Mouse (Mus musculus) neural tube, embryonic 14.5 days (tissue): ENCODE measurements around the gene Ccdc137. TPM values are rescaled to one million over a fixed set of nuclear protein-coding genes. Genes with fewer than 3 reads are reported as not detected.
"Not testable (repeated sequence)": the region's sequence is repeated elsewhere in the genome, so short reads cannot be mapped to it uniquely, and the experiment has no call there.

Experiments used
- ATAC-seq: fragments of 200-750 bp; cut with Nextera tagmentation; 2 replicates; pipeline ENCODE4 v1.8.0; 2017; ENCODE audit warnings: low read depth, mild to moderate bottlenecking, moderate TSS enrichment, moderate library complexity
- H3K27ac ChIP-seq: fragments of 300-500 bp; sonication (generic); 2 replicates; pipeline ENCODE4 v1.5.1; 2014; ENCODE audit warnings: low read depth, mild to moderate bottlenecking, control low read depth, low read length, moderate library complexity, mixed read lengths
- H3K27me3 ChIP-seq: fragments of 300-500 bp; sonication (generic); 2 replicates; pipeline ENCODE4 v1.6.1; 2014; ENCODE audit warnings: low read length; ENCODE audit not compliant: control insufficient read depth, insufficient read depth
- H3K36me3 ChIP-seq: fragments of 300-500 bp; sonication (generic); 2 replicates; pipeline ENCODE4 v1.6.1; 2014; ENCODE audit warnings: low read length, mixed read lengths; ENCODE audit not compliant: control insufficient read depth, insufficient read depth
- H3K4me1 ChIP-seq: fragments of 300-500 bp; sonication (generic); 2 replicates; pipeline ENCODE4 v1.6.1; 2014; ENCODE audit warnings: low read length; ENCODE audit not compliant: control insufficient read depth, insufficient read depth
- H3K4me2 ChIP-seq: fragments of 300-500 bp; sonication (generic); 2 replicates; pipeline ENCODE4 v1.6.1; 2014; ENCODE audit warnings: mild to moderate bottlenecking, low read depth, low read length, control low read depth
- H3K4me3 ChIP-seq: fragments of 300-500 bp; sonication (generic); 2 replicates; pipeline ENCODE4 v1.5.1; 2014; ENCODE audit warnings: low read depth, low read length, control low read depth, mixed read lengths
- H3K9ac ChIP-seq: fragments of 300-500 bp; sonication (generic); replicated peaks from 2 replicates; pipeline ENCODE4 v1.6.1; 2014; ENCODE audit warnings: low read depth, mild to moderate bottlenecking, control low read depth, low read length, mixed read lengths
- H3K9me3 ChIP-seq: fragments of 300-500 bp; sonication (generic); 2 replicates; pipeline ENCODE4 v1.6.1; 2016; ENCODE audit warnings: low read length; ENCODE audit not compliant: control insufficient read depth
- WGBS: fragments of 180-500 bp; shearing (Covaris S2); extraction: QIAGEN DNeasy Blood & Tissue Kit; methylation state at CpG from one replicate; pipeline ENCODE4 v1.1.7; 2014; 5-methylcytosine and 5-hydroxymethylcytosine counted together
- polyA plus RNA-seq: library from polyadenylated mRNA; unstranded; fragments of >200 nt; fragmentation: Nextera tagmentation; extraction: Ambion mirVana; gene quantifications from 2 replicates; pipeline ENCODE4 v1.2.1, GENCODE M21; 2014

Gene Ccdc137
- polyA plus RNA-seq = 21.6 and 28.4 TPM in 2 replicates

GRCm38 (mm10) chr11:120457772-120458751 lies at the start of gene Ccdc137, which contains the start of gene Oxld1:
Ccdc137 (plus strand) TSS chr11:120458115.
Oxld1 (minus strand) TSS chr11:120458068.
- Histone ChIP-seq H3K4me3 (peak within 1 kb of the TSS; percentile 95), H3K4me2 (peak within 1 kb of the TSS; percentile 69), H3K27ac (peak within 1 kb of the TSS; percentile 74), H3K27me3 (no peaks in the 10 kb centered on the region), H3K36me3 (peaks cover 17% of the 10 kb centered on the region), H3K9ac (peak within 1 kb of the TSS; percentile 90), H3K9me3 (no peaks in the 10 kb centered on the region), H3K4me1 (peaks cover 12% of the 10 kb centered on the region; the same call in 1 of the 2 replicates)
- 5% methylated on average over 62 of the region's 62 CpGs for WGBS
- ATAC-seq = peak; percentile 91

- not testable (repeated sequence) for H3K4me1 ChIP-seq, H3K9ac ChIP-seq, ATAC-seq, H3K27ac ChIP-seq, H3K27me3 ChIP-seq, H3K4me3 ChIP-seq, H3K4me2 ChIP-seq, H3K9me3 ChIP-seq
- 98% methylated on average over 7 of the region's 10 CpGs for WGBS
- peaks cover 63% of the 10 kb centered on the region for H3K36me3 ChIP-seq
Measured at GRCm38 (mm10) chr11:120413621-120414020, 44.3 kb upstream of the Ccdc137 start.

DNA sequence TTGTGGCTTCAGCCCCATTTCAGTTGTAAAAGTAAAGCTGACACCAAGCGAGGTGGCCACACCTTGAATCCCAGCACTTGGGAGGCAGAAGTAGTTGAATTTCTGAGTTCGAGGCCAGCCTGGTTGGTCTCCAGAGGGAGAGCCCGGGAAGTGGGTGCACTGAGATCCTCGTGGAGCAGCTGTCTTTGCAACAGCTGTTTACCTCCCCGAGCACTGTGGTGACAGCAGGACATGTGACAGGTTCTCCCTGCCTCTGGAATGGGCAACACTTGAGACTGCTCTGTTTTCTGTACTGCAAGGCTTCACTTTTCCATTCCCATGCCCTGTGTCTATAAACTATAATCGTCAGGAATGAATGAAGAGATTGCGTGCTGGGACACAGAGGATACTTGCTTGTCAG lies 40.1 kb upstream of the Ccdc137 start:
- Histone ChIP-seq H3K27ac (no peak overlapping the region), H3K36me3 (peaks cover 47% of the 10 kb centered on the region), H3K9me3 (no peaks in the 10 kb centered on the region), H3K4me3 (no peak overlapping the region), H3K4me1 (no peaks in the 10 kb centered on the region), H3K4me2 (no peak overlapping the region), H3K27me3 (no peaks in the 10 kb centered on the region), H3K9ac (no peak overlapping the region)
- 94% methylated on average over 7 of the region's 7 CpGs for WGBS
- no peak for ATAC-seq

DNA sequence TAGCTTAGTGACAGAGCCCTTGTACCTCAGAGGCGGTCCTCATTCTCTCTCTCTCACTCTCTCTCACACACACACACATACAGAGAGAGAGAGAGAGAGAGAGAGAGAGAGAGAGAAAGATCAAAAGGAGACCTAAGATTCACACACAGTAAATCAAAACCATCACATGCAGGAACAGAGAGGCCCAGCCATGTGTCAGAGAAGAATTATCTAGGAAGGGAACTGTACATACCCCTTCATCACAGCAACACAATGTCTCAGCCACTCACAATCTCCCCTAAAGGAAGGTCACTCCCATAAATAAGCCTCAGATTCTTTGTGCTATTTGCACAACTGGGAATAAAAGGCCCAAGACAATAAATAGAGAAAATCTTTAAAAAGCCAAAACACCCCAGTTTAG lies 39.3 kb upstream of the Ccdc137 start:
- no peak overlapping the region for H3K4me2 ChIP-seq
- H3K27me3 ChIP-seq = no peaks in the 10 kb centered on the region
- ATAC-seq = no peak
- peaks cover 40% of the 10 kb centered on the region for H3K36me3 ChIP-seq
- H3K4me1 ChIP-seq = no peaks in the 10 kb centered on the region; the same call in 1 of the 2 replicates
- no peak overlapping the region for H3K9ac ChIP-seq
- no peak overlapping the region for H3K27ac ChIP-seq
- no peaks in the 10 kb centered on the region for H3K9me3 ChIP-seq
- 95% methylated on average over 1 of the region's 1 CpGs for WGBS
- H3K4me3 ChIP-seq = no peak overlapping the region

DNA sequence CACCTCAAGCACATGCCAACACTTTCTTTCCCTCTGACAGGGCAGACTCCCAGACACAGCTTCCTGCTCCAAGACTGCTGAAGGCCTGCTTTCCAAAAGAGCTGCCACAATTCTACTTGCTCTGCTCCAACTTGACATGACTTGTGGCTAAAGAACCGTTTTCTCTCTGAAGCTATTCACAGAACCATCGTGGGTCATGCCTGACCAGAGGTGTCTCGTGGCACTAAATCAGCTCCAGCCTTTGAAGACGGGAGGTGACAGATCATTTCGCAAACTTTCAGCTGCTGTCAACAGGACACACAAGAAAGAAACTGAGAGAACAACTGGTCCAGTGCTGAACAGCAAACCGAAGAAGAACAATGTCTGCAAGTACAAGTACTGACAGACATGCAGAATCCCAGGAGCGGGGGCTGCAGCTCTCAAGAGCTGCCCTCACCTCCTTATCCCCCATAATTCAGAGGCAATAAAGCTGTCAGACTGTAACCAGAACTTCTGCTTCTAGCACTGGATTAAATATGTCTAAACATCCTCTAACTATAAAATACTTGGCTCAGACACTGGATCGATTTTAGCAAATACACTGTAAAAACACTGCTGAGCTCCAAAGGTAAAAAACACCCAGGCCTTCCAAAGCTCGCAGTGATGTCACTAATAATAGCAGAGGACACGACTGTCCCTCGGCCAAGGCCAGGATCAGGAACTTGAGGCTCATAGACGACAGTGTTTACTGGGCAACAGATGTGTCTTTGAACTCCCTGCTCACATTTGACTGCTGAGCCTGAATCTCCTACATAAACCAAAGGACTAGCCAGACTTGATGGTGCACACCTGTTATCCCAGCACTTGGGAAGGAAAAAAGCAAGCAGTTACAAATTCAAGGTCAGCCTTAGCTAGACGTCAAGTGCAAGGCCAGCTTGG lies 35.0 kb upstream of the Ccdc137 start:
- ATAC-seq = no peak

GRCm38 (mm10) chr11:120423569-120424295 lies 34.2 kb upstream of the Ccdc137 start:
- Histone ChIP-seq H3K4me3 (no peak overlapping the region), H3K9me3 (no peaks in the 10 kb centered on the region), H3K27ac (no peak overlapping the region), H3K36me3 (peaks cover 66% of the 10 kb centered on the region), H3K9ac (no peak overlapping the region), H3K27me3 (no peaks in the 10 kb centered on the region), H3K4me2 (no peak overlapping the region), H3K4me1 (no peaks in the 10 kb centered on the region; the same call in 1 of the 2 replicates)
- no peak for ATAC-seq
- 61% methylated on average over 9 of the region's 9 CpGs for WGBS

More for the DNA sequence above, 35.0 kb upstream of the Ccdc137 start:
- no peaks in the 10 kb centered on the region for H3K27me3 ChIP-seq
- WGBS = 72% methylated on average over 13 of the region's 13 CpGs
- no peak overlapping the region for H3K4me3 ChIP-seq
- H3K36me3 ChIP-seq = peaks cover 60% of the 10 kb centered on the region
- H3K9ac ChIP-seq = no peak overlapping the region
- no peak overlapping the region for H3K27ac ChIP-seq
- no peak overlapping the region for H3K4me2 ChIP-seq
- H3K9me3 ChIP-seq = no peaks in the 10 kb centered on the region
- H3K4me1 ChIP-seq = no peaks in the 10 kb centered on the region; the same call in 1 of the 2 replicates

- Histone ChIP-seq H3K4me3 (no peak overlapping the region), H3K9ac (no peak overlapping the region), H3K9me3 (no peaks in the 10 kb centered on the region), H3K27me3 (no peaks in the 10 kb centered on the region), H3K4me2 (no peak overlapping the region), H3K36me3 (peaks cover 57% of the 10 kb centered on the region), H3K27ac (no peak overlapping the region), H3K4me1 (no peaks in the 10 kb centered on the region; the same call in 1 of the 2 replicates)
- ATAC-seq = no peak
- WGBS = 94% methylated on average over 3 of the region's 3 CpGs
Measured at GRCm38 (mm10) chr11:120426727-120427126, 31.2 kb upstream of the Ccdc137 start.

DNA sequence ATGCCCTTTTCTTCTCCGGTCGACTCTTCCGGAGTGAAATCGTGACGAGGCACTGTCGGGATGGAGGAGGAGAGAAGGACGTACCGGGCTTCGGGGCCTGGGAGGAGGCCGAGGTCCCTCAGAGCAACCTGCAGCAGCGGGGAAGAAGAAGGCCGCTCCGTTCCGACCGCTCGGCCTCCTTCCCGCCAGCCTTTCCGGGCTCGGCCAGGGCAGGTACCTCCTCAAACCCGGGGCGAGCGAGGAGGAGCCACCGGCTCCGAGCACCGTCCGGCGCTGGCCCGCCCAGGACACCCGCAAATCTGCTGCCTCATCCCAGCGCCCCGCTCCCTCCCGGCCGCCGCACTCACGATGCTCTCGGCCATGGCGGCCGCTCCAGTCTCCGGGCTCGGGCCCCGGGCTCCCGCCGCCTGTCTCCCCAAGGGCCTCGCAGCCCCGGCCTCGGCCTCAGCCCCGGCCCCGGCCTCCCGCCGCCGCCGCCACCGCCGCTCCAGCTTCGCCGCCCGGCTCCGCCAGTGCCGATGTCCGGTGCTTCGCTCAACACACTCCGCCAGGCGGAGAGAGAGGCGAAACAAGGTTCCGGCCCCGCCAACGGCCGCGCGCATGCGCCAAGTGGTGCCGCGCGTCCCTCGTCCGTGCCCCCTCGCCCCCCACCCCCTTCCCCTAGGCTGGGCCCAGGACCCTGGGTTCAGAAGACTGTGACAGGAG lies 20.6 kb upstream of the Ccdc137 start, which contains the start of gene Nploc4:
Nploc4 (minus strand) TSS at position 557 of the 705 bp plus-strand sequence.
- Histone ChIP-seq H3K4me1 (peaks cover 9% of the 10 kb centered on the region), H3K9me3 (no peaks in the 10 kb centered on the region), H3K27ac (peak within 1 kb of the TSS; percentile 66; the same call in 1 of the 2 replicates), H3K9ac (peak within 1 kb of the TSS; percentile 94), H3K4me2 (peak within 1 kb of the TSS; percentile 73), H3K4me3 (peak within 1 kb of the TSS; percentile 90), H3K36me3 (peaks cover 17% of the 10 kb centered on the region), H3K27me3 (no peaks in the 10 kb centered on the region)
- peak; percentile 87 for ATAC-seq
- under 1% methylated on average over 67 of the region's 77 CpGs for WGBS
